Mouse (Mus musculus): Measurements from ENCODE around the gene Tpbgl.

DNA sequence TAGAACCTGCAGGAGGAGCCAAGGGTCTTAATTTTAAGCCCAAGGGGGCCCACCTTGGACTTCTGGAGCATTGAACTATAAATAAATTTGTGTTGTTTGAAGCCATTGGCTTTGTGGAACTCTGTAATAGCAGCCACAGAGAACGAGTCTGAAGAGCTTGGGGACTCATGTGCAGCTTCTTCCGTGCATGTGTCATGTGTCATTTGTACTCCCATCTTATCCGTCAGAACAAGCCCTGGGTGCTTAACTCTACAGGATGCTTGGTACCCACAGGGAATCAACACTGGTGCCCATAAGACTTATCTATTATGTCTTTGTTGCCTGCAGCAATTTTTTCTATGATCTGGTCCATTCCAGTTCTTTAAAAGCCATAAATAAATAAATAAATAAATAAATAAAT lies 48.7 kb downstream of the Tpbgl start:
- TF ChIP-seq POLR2A (IDR thresholded peaks at IDR 0.05; ENCODE audit: extremely low read depth, insufficient read depth, low read length) (no peak), CTCF (IDR thresholded peaks at IDR 0.05; ENCODE audit: extremely low read depth, insufficient read depth, low read length) (no peak)

Data from cortical plate, adult 2 months (tissue).